Mouse (Mus musculus): ENCODE results near the gene Atxn7l3.

The Atxn7l3 gene

DNA sequence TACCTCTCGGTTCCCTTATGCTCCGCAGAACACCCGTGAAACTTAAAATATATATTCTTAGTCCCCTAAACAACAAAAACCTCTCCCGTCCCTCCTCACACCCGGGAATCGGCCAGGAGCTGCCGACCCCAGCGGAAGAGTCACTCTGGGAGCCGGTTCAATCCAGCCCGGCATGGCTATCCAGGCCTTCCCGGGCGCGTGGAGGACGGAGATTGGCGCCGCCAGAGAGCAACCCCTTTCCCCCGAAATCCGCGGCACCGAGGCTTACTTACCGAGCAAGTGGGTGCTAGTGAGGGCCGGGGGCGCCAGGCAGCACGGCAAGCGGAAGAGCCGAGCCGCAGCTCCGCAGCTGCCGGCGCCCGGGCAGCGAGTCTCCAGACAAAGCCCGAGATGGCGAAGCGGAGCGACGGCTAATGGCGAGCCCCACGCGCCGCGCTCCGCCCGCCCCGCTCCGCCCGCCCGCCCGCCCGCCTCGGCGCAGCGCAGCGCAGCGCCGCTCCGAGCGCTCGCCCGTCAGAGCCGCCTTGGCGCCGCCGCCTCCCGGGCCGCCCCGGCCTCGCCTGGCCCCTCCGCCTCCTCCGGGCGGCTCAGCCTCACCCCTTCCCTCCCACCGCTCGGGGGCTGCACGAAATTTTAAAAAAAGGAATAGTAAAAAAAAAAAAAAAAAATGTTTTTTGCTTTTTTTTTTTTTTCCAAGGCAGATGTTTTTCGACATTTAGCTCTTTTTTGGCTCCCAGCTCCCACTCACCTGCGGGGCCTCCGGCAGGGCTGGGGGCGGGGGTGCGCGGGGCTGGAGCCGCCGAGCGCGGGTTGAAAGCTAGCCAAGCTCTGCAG, 22.4 kb upstream of the Atxn7l3 start:
- no peak for DNase-seq (ENCODE audit: low read depth, low spot score)

DNA sequence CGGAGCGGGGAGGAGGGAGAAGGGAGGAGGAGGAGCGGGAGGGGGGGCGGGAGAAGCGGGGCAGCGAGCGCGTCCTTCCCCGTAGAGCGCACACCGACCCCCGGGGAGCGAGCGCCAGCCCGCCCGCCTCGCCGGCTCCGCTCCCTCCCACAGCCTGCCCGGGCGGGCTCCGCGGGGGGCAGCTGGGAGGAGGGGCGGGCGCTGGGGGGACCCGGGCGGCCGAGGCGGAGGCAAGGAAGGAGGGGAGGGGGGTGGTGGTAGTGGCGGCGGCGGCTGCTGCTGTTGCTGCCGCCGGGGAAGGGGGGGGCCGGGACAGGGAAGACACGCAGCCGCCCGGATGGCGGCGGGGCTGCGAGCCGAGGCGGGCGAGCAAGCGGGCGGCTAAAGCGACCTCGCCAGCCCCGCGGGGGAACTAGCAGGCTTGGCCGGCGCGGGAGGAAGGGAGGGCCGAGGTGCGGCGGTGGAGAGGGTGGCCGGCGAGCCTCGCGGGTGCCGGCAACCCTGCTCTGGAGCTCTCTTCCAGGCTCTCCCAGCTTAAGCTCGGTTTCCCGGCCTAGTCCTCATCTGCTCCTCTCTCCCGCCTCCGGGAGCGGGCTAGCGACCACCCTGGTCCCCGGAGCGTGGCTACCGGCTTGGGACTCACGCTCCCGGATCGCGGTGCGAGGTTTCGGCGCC, 21.6 kb upstream of the Atxn7l3 start:
- DNase-seq (ENCODE audit: low read depth, low spot score) = peak; percentile 55

DNA sequence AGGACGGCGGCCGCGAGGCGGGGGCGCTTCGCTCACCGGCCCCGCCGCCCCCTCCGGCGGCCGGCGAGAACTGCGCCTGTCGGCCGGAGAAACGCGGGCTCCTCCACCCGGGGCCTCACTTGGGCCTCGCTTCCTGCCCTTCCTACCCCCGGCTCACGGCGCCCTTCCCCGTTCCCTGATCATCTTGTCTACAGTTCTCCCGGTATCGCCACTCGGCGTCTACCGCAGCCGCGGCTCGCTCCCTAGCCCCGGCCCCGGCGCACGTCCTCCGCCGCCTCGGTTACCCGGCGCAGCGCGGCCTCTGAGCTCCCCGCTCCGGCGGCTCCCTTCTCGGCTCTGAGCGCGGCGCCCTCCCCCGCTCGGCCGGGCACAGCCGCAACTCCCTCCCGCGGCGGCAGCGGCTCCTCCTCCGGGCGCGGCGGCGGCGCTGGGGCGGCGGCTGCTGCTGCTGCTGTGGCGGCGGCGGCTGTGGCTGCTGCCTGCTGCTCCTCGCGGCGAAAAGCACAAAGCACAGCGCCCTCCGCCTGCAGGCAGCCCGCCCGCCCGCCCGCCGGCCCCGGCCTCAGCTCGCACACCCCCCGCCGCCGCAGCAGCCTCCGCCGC, 21.0 kb upstream of the Atxn7l3 start:
- peak; percentile 37 for DNase-seq (ENCODE audit: low read depth, low spot score)

DNA sequence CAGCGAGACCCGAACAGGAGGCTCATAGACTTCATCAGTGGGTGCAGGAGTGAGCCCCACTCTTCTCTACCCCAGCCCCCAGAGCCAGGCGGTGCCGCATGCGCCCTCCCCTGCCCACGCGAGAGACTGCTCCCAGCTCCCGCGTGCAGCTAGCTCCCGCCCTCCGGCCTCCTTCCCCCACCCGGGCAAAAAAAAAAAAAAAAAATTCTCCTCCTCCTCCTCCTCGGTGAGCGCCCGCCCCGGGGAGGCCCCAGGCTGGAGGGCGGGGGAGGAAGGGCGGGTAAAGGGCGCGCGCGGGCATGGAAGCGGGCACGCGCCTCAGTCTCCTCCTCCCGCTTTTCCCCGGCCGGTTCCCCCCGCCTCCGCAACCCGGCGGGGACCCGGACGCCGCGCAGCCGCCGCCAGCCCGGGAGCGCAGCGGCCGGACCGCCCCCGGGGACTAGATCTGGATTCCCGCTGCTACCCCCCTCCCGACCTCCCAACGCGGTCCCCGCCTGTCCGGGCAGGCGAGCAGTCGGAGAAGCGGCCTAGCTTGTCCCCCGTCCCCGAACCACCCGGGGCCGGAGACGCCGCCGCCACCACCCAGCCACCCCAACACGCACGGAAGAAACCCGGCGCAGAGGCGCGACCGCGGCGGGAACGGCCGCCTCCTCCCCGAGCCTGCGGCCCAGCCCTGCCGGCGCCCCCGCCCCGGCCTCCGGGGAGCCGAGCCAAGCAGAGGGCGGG, 20.3 kb upstream of the Atxn7l3 start:
- DNase-seq (ENCODE audit: low read depth, low spot score) = peak; percentile 83

DNA sequence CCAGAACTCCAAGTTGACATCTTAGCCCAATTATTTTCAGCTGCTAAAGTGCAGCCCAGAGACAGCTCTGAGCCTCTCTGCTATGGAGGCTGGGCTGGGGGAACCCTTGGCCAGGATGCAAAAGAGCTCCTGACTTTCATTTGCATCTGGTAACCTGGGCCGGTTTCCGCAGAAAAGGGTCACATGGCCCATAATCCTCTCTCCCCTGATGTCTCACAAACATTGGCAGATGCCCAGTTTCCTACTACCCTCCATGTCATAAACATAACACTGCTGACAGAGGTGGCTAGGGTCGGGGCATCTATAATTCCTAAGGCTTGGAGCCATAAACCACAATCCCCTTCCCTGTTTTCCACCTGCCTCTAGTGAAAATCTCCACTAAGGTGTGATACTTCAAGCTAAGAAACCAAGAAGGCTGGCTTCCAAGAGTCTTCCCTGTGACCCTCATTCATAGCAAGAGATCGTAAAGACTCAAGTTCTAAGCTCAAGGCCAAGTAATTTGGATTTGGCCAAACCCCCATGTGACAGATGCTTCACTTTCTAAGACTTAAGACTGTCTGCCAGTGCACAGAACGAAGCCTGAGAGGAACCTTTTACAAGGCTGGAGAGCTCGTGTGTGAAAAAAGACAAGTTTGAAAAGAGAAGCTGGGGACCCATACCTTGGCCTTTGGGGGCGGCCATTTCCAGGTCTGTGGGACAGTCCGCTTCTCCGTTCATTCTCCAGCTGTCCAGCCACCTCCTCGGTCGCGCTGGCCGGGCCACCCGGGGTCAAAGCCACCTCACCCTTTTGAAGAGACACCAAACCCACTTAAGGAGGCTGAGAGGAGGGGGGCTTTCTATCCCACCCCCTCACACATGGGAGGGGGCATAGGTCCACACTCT, 19.5 kb upstream of the Atxn7l3 start:
- no peak for DNase-seq (ENCODE audit: low read depth, low spot score)

DNA sequence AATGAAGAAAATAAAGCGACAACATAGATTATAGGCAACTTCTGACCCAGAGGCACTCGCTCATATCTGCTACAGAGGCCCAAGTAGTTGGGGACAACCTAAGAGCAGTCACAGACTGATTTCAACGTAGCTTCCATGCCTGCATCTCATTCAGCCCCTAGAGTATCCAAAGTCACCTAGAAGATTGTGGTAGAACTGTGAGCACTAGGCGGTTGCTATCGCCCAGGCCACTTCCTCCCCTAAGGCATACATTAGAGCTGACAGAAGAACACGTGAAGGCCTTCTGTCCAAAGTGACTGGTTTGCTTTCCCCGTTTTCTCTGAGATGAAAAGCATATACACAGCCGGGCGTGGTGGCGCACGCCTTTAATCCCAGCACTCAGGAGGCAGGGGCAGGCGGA, 17.9 kb upstream of the Atxn7l3 start:
- no peak for DNase-seq (ENCODE audit: low read depth, low spot score)

DNA sequence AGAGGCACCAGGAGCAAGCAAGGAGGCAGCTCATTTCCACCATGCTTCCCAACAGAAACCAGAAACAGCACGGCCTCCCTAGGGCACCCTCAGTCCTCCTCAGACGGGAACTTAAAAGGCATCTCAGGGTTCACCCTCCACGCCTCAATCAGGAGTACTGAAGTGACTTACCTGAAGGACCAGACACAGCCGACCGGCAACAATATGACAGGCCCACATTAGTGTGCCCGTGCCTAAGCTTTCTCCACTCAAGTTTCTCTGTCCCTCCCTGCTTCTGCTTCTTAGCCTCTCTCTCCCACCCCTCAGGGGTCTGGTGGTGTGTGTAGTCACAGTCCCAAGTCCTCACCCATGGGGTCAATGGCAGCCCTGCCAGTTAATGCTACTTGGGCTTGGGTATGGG, 16.2 kb upstream of the Atxn7l3 start:
- no peak for DNase-seq (ENCODE audit: low read depth, low spot score)

DNA sequence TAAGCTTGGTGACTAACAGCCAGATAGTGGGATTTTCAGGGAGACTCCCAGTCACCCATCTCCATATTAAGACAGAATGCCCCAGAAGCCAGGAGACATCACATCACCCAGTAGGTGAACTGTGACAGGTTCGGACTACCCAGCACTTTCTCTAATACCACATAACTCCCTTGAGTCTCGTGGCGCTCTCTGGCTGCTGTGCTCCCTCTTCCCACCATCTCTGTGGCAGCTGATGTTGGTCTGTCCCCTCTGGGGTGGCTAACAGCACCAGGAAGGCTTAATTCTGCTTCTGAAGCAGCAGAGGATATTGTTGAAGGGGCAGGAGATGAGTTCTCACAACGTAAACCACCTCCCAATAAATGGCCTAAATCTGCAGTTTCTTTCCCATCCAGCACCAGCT, 15.5 kb upstream of the Atxn7l3 start:
- no peak for DNase-seq (ENCODE audit: low read depth, low spot score)

DNA sequence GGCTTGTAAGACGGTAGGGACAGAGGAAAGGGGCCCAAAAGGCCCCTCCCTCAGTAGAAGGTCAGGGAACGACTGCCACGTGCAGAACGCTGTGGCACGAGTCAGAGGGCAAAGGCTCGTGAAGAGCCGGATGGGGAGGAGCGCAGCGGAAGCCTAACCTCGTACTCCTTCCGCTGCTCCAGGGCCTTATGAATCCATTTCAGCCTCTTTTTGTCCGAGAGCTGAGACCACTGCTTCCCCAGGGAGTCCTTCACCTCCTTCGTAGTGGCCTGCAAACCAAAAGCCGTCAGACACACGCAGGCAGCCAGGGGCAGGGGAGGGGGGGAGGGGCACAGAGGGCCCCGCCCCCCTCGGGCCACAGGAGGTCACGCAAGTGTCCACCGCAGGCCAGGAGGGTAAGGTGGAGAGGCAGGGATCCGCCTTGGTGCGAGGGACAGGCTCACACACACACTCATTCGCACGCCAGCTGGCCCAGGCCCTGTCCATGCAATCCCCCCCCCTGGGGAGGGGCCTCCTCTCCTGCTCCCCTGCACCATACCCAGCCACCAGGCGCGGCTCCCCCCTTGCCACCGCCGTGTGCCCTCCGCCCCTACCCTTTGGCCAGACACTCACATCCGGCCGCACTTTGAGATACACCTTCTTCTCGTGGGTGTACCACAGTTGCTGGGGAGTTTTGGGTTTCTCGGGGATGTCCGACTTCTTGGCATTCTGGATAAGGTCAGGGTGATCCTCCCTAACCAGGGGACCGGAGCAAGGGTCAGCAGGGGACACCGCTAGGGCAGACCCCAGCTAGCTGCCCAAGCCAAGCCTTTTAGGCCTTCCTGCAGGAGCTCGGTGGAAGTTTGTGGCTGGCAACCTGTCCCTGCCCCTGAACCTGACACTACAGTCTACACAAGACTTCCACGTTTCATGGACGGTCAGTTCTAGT, 14.6 kb upstream of the Atxn7l3 start:
- DNase-seq (ENCODE audit: low read depth, low spot score) = no peak

DNA sequence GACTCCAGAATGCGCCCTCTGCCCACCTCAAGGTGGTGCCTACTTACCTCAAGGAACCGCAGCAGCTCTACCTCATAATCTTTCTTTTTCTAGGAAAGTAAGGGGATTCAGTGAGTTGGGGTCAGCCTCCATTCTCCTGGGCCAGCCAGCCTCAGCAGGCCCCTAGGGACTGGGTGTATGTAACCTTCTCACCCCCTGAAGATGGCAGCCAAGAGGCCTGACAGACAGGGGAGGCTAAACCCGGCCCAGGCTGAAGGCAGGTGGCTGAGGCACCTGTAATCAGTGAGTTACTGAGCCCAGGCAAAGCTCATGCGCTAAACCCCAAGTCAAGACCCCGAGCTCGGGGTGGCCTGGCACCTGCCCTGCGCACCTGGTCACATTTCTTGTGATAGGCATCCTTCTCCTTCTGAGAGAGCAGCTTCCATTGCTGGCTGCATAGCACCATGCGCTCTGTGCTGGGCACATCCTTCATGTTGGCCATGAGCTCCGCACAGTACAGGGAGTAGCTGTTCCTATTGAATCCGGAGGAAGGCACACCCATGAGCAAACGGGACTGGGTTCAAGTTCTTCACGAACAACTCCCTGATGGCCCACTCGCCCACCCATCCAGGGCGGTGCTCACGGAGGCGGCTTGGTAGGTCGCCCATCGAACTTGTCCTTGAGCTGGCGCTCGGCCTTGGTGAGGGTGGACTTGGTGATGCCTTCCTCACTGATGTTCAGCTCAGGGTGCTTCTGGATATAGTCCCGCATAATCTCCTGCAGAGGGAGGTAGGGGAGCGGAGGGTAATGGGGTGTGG, 13.6 kb upstream of the Atxn7l3 start:
- no peak for DNase-seq (ENCODE audit: low read depth, low spot score)

DNA sequence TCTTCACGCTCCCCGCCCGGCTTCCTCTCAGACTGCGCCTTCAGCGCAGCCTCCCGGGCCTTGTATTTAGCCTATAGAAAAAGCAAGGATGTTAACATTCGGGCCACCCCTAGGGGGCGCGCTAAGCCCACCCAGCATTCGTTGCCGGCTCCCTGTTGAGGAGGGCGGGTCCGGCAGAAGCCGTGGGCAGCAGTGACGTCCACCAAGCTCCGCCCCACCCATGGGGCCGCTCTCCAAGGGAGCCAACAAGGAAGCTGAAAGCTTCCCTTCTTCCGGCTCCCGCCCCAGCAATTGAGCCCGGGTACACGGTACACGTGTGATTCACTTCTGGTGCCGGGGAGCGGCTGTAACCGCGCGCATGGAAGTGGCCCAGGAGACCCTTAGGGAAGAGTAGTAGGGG, 12.5 kb upstream of the Atxn7l3 start:
- DNase-seq (ENCODE audit: low read depth, low spot score) = peak; percentile 95

DNA sequence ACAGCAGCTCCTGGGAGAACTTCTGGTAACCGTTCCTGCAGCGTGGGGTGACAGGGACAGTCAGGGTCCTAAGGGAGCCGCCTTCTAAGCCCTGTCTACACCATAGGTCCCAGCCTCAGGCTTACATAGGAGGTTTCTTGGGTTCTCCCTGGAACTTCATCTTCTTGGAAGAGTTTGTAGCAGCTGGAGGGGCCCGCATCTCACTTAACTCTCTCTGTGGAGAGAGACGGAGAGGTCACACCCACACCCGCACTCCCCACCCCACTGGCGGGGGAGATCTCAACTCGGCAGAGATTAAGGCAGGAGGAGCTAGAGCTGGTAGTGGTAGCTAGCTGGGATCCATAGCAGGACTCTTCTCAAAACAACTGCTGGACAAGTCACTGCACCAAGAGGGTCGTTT, 11.7 kb upstream of the Atxn7l3 start:
- DNase-seq (ENCODE audit: low read depth, low spot score) = no peak

DNA sequence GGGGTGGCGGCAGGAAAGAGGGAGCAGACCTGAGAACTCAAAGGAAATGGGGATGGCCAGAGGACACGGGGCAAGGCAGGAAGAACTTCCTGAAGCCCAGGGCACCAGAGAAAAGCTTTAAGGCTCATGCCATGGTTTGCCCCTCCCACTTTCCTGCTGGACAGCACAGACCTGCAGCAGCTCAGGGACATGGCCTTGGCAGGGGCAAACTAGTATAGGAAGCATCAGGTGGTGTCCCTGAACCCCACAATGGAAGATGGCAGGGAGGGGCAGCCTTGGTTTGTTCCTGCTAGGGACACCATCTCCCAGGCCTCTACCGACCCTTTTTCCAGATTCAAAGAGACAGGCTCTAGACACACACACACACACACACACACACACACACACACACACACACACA, 8.9 kb upstream of the Atxn7l3 start:
- DNase-seq (ENCODE audit: low read depth, low spot score) = no peak

DNA sequence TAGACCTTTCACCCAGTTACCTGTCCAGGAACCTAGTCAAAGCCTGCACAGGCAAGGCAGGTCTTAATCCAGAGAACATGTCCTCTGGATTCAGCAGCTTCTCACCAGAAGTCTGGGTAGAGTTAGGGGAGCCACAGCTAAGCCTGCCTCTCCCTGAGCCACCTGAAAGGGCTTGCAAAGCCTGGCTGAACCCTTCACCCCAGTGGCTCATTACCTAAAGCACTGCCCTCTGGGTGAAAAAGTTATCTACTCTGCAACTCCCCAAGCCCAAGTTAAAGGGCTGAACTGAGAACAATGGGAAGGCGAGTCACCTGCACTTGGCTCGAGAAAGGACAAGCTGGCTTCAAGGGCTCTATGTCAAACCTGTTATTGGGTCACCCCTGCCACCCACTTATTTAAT, 7.7 kb upstream of the Atxn7l3 start:
- no peak for DNase-seq (ENCODE audit: low read depth, low spot score)

DNA sequence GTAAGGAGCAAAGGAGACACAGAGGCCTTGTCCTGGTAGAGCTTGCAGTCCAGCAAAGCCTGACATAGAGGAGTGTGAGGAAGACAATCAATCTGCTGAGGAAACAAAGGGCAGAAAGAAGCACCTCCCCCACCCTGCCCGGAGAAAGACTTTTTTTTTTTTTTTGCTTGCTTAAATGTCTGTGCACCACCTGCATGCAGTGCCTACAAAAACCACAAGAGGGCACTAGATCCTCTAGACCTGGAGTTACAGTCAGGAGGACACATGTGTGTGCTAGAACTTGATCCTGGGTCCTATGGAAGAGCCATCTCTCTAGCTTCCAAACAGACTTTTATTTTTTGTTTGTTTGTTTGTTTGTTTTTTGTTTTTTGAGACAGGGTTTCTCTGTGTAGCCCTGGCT, 3.4 kb upstream of the Atxn7l3 start:
- peak; percentile 65 for DNase-seq (ENCODE audit: low read depth, low spot score)

DNA sequence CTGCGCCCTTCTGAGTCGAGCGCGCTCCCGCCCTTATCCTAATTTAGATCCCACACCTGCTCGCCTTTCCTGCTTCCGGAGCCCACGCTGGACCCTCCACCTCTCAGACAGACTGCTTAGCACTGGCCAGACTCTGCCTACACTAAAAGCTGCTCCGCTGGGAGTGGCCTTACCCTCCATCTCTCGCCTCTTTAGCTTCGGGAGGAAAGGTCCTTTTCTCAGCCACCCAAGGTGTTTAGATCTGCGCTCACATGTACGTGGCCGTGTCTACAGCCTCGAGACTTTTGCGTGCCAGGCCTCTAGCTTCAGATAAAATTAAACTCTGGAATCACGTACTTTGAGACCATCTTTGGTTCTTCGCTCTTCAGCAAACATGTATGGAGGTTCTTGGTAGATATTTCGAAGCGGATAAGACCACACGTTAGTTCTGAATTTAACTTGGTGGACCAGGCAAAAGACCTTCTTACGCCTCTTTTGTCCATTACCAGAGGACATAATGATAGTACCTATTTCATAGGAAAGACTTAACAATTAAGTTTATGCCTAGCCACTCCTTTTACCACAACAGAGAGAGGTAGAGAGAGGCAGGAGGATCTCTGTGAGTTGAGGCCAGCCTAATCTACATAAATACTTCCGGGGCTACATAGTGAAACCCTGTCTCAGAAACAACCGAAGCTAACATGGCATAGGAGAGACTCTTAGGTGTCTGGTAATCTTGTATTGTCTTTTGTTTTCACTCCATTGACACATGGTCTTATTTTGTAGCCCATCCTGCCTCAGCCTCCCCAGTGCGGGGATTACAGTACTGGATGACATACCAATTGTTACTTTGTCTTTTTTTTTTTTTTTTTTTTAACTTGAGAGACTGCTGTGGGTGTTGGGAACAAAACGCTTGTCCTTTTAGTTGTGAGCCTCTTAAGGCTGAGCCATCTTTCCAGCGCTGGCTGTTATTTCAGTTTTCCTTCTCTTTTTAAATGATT, 1.4 kb upstream of the Atxn7l3 start:
- DNase-seq (ENCODE audit: low read depth, low spot score) = no peak

DNA sequence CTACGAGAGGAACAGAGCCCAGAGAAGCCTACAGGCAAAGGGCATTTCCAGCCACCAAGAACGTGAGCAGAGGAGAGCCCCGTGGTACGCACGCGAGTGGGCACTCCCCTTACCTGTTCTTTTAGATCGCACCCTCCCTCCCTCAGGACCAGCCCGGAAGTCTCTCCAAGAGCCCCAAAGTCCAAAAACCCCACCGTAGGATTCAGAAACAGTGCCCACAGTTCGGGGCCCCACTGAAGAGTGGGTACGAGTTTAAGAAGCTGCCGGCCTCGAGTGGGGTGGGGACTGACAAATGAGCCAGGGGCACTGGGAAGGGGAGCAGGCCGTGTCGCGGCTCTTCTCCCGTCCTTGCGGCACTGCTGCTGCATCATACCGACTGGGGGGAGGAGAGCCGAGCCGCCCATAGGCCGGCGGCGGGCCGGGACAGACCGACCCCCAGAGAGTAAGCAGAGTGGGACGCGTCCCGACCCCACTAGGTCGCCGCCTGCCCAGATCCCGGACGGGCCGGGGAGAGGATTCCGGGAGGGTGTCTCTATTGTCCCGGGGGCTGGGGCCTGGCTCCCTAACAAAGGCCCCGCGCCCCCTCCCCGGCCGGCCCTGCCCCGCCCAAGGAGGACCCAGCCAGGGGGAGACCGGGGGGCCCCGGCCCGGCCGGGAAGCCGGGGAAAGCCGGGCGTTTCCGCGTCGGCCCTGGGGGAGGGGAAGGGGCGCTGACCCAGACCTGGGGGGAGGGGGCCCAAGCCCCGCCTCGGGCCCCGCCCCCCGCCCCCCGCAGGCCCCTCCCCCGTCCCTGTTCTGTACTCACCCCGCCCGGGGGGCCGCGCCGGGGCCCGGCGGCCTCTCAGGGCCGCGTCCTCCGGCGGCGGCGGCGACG, 596 bp downstream of the Atxn7l3 start:
- peak; percentile 42 for DNase-seq (ENCODE audit: low read depth, low spot score)
